Mouse (Mus musculus): ENCODE results near the gene Dst. TPM values are rescaled to one million over a fixed set of nuclear protein-coding genes. Genes with fewer than 3 reads are reported as not detected.

Dst gene
- polyA plus RNA-seq, 1 experiment from 2014 or later: 63.1 TPM

DNA sequence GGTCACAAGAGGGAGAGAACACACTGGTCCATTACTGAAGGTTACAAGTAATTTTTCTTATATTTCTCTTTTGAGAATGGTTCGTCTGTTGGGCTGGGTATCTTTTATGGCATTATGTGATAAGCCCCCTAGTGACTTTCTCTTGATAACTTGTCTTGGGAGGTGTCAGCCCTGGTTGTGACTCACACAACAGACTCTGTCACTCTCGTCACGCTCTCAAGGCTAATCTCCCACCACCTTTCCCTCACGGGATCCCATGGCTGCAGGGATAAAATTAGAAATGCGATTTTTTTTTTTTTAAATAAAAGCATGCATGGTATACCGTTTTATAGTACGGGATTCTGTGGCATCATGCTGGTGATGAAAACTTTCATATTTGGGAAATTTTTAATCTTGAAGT is 375.5 kb downstream of the Dst start:
- WGBS: 69% methylated on average over 7 of the region's 7 CpGs
- no peaks in the 10 kb centered on the region for H3K27me3 ChIP-seq (ENCODE audit: control insufficient read depth, insufficient read depth, low read length)
- H3K9ac ChIP-seq: no peak overlapping the region
- ATAC-seq (ENCODE audit: low FRiP score) (no peak), DNase-seq (ENCODE audit: low spot score) (no peak)
- no peak overlapping the region for H3K27ac ChIP-seq
- no peak overlapping the region for H3K4me3 ChIP-seq (replicated peaks; ENCODE audit: low read length)
- H3K9me3 ChIP-seq (ENCODE audit: control insufficient read depth, low read length): no peaks in the 10 kb centered on the region
- no peaks in the 10 kb centered on the region for H3K4me1 ChIP-seq (replicated peaks; ENCODE audit: control insufficient read depth, insufficient read depth, low read length)
- no peak overlapping the region for H3K4me2 ChIP-seq (replicated peaks)
- peaks cover 83% of the 10 kb centered on the region for H3K36me3 ChIP-seq (replicated peaks; ENCODE audit: control insufficient read depth, insufficient read depth)

DNA sequence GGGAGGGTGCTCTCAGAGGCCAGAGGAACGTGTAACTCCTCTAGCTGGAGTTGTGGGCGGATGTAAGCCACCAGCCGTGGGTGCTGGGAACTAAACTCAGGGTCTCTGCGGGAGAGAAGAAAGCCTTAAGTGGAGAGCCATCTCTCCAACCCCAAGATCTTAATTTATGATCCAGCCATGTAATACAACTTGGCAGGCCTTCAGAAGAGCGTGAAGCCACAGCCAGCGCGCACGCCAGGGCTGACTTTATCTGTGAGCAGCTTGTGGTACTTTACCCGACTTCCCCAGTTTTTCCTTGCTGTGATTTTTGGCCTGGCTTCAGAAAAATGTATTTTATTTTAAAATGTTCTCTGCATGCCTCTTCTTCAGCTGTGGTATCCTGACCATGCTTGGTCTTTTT is 377.0 kb downstream of the Dst start:
- H3K27me3 ChIP-seq (ENCODE audit: control insufficient read depth, insufficient read depth, low read length): no peaks in the 10 kb centered on the region
- no peak overlapping the region for H3K9ac ChIP-seq
- H3K27ac ChIP-seq: no peak overlapping the region
- 90% methylated on average over 9 of the region's 9 CpGs for WGBS
- no peaks in the 10 kb centered on the region for H3K9me3 ChIP-seq (ENCODE audit: control insufficient read depth, low read length)
- H3K4me2 ChIP-seq (replicated peaks): no peak overlapping the region
- no peak for DNase-seq (ENCODE audit: low spot score)
- no peak overlapping the region for H3K4me3 ChIP-seq (replicated peaks; ENCODE audit: low read length)
- peaks cover 84% of the 10 kb centered on the region for H3K36me3 ChIP-seq (replicated peaks; ENCODE audit: control insufficient read depth, insufficient read depth)
- H3K4me1 ChIP-seq (replicated peaks; ENCODE audit: control insufficient read depth, insufficient read depth, low read length): no peaks in the 10 kb centered on the region
- no peak for ATAC-seq (ENCODE audit: low FRiP score)

DNA sequence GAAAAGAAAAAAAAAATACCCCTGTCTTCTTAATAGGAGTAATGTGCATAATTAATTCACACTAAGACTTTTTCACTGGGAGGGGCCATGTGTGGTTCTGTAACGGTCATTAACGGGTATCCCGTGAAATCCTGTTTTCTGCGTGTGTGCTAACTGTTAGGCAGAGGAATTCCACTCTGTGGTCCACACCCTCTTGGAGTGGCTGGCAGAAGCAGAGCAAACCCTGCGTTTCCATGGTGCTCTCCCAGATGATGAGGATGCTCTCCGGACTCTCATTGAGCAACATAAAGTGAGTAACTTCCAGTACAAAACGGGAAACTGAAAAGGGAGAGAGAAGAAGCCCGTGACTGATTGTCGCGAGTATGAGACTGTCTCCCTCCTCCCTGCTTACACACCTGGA is 379.7 kb downstream of the Dst start:
- no peak for DNase-seq (ENCODE audit: low spot score)
- 79% methylated on average over 10 of the region's 10 CpGs for WGBS
- peaks cover 86% of the 10 kb centered on the region for H3K36me3 ChIP-seq (replicated peaks; ENCODE audit: control insufficient read depth, insufficient read depth)

DNA sequence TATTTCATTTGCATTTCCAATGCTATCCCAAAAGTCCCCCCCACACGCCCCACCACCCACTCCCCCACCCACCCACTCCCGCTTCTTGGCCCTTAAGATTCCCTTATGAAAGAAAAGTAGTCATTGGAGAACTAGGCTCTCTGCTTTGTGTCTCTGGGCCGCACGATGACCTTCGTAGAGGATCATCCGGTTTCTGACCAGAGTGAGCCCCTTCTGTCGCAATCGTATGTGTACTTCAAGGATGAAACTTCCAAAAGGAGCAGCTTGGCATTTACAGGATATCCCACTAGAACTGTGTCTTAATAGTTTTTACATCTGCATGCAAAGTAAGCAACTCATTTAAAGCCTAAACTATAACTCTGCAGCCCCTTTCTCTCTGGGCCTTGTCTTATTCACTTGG is 380.2 kb downstream of the Dst start:
- no peak for DNase-seq (ENCODE audit: low spot score)
- H3K4me1 ChIP-seq (replicated peaks; ENCODE audit: control insufficient read depth, insufficient read depth, low read length): no peaks in the 10 kb centered on the region
- no peak for ATAC-seq (ENCODE audit: low FRiP score)
- H3K27ac ChIP-seq: no peak overlapping the region
- H3K4me3 ChIP-seq (replicated peaks; ENCODE audit: low read length): no peak overlapping the region
- H3K9ac ChIP-seq: no peak overlapping the region
- WGBS: 97% methylated on average over 8 of the region's 8 CpGs
- H3K27me3 ChIP-seq (ENCODE audit: control insufficient read depth, insufficient read depth, low read length): no peaks in the 10 kb centered on the region
- no peak overlapping the region for H3K4me2 ChIP-seq (replicated peaks)
- 0 out of 2 replicates have a peak, but pooled peaks cover 4% of the 10 kb centered on the region for H3K9me3 ChIP-seq (ENCODE audit: control insufficient read depth, low read length)
- H3K36me3 ChIP-seq (replicated peaks; ENCODE audit: control insufficient read depth, insufficient read depth): peaks cover 89% of the 10 kb centered on the region

More for the DNA sequence above, 379.7 kb downstream of the Dst start:
- no peak overlapping the region for H3K27ac ChIP-seq
- H3K4me1 ChIP-seq (replicated peaks; ENCODE audit: control insufficient read depth, insufficient read depth, low read length): no peaks in the 10 kb centered on the region
- no peak for ATAC-seq (ENCODE audit: low FRiP score)
- H3K4me3 ChIP-seq (replicated peaks; ENCODE audit: low read length): no peak overlapping the region
- no peaks in the 10 kb centered on the region for H3K27me3 ChIP-seq (ENCODE audit: control insufficient read depth, insufficient read depth, low read length)
- H3K9me3 ChIP-seq (ENCODE audit: control insufficient read depth, low read length): 0 out of 2 replicates have a peak, but pooled peaks cover 4% of the 10 kb centered on the region
- H3K9ac ChIP-seq: no peak overlapping the region
- H3K4me2 ChIP-seq (replicated peaks): no peak overlapping the region

DNA sequence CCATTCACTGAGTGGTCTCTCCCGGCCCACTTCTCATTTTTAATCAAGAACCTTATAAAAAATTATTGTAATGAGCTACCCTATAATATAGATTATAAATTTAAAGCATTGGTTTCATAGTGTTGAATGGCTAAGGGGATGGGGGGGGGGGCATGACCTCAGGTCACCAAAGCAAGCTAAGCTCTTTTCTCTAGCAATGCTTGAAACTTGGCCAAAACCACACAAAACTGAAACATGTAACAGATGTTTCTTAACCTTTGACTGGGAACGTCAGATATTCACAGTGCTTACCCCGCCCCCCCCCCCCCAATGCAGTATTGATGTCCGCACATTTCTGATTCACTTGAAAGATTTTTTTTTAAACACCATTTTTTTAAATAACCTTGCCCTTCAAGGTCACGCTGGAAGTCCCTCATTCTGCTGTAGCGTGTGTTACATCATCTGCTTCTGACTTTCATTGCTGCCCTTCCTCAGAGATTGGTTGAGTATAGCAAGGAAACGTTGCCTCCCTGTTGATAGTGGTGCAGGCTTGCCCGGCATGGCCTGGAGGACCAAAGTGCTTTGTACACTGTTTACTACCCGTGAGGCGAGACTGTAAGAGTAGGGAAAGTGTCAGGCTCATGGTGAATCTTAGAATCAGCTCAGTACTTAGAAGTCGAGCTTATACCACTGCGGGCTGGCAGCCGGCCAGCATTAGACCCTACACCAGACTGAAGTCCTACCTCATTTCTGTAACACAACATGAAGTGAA is 380.9 kb downstream of the Dst start:
- Histone ChIP-seq H3K9ac (no peak overlapping the region), H3K4me2 (replicated peaks) (no peak overlapping the region), H3K4me1 (replicated peaks; ENCODE audit: control insufficient read depth, insufficient read depth, low read length) (no peaks in the 10 kb centered on the region), H3K27ac (no peak overlapping the region), H3K4me3 (replicated peaks; ENCODE audit: low read length) (no peak overlapping the region), H3K36me3 (replicated peaks; ENCODE audit: control insufficient read depth, insufficient read depth) (peaks cover 95% of the 10 kb centered on the region), H3K9me3 (ENCODE audit: control insufficient read depth, low read length) (0 out of 2 replicates have a peak, but pooled peaks cover 4% of the 10 kb centered on the region), H3K27me3 (ENCODE audit: control insufficient read depth, insufficient read depth, low read length) (no peaks in the 10 kb centered on the region)
- WGBS: 85% methylated on average over 13 of the region's 13 CpGs
- DNase-seq (ENCODE audit: low spot score) (no peak), ATAC-seq (ENCODE audit: low FRiP score) (no peak)

DNA sequence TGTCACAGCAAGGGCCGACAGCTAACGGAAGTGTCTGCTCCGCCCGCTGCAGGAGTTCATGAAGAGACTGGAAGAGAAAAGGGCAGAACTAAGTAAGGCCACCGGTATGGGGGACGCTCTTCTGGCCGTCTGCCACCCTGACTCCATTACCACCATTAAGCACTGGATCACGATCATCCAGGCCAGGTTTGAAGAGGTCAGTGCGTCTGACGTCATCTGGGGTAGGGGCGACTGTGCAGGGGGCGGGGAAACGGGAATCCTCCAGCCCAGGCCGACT is 381.4 kb downstream of the Dst start:
- Histone ChIP-seq H3K4me3 (replicated peaks; ENCODE audit: low read length) (no peak overlapping the region), H3K4me1 (replicated peaks; ENCODE audit: control insufficient read depth, insufficient read depth, low read length) (no peaks in the 10 kb centered on the region), H3K27me3 (ENCODE audit: control insufficient read depth, insufficient read depth, low read length) (no peaks in the 10 kb centered on the region), H3K4me2 (replicated peaks) (no peak overlapping the region), H3K27ac (no peak overlapping the region), H3K9me3 (ENCODE audit: control insufficient read depth, low read length) (0 out of 2 replicates have a peak, but pooled peaks cover 4% of the 10 kb centered on the region), H3K9ac (no peak overlapping the region), H3K36me3 (replicated peaks; ENCODE audit: control insufficient read depth, insufficient read depth) (peaks cover 95% of the 10 kb centered on the region)
- DNase-seq (ENCODE audit: low spot score) (no peak), ATAC-seq (ENCODE audit: low FRiP score) (no peak)
- WGBS: 87% methylated on average over 14 of the region's 14 CpGs

DNA sequence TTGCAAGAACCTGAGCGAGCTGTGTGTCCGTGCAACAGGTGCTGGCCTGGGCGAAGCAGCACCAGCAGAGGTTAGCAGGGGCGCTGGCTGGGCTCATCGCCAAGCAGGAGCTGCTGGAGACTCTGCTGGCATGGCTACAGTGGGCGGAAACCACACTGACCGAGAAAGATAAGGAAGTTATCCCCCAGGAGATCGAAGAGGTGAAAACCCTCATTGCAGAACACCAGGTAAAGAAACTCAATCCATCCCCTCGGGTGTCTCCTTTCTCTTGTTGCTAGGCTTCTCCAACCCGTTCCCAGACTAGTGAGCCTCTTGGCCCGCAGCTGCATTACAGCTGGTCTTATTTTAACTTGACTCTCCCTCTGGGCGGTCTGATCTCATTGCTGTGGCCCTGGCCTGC is 382.3 kb downstream of the Dst start:
- no peak for ATAC-seq (ENCODE audit: low FRiP score)
- WGBS: 95% methylated on average over 12 of the region's 12 CpGs

DNA sequence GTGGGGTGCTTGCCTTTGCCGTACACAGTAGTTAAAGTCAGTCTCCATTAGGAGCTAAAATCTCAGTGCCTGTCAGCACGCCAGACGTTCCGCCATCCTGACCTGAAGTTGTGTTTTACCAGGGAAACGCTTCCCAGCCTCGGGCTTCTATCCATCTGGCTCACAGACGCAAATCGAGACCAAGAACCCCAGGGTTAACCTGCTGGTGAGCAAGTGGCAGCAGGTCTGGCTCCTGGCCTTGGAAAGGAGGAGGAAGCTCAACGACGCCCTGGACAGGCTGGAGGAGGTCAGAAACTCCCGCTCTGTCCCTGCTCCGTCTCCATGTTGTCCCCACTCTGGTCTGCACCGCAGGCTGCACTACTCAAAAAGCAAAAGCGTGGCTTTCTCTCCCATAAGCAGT is 385.2 kb downstream of the Dst start:
- Histone ChIP-seq H3K36me3 (replicated peaks; ENCODE audit: control insufficient read depth, insufficient read depth) (peaks cover 98% of the 10 kb centered on the region), H3K9ac (no peak overlapping the region), H3K27ac (no peak overlapping the region), H3K4me3 (replicated peaks; ENCODE audit: low read length) (no peak overlapping the region), H3K27me3 (ENCODE audit: control insufficient read depth, insufficient read depth, low read length) (no peaks in the 10 kb centered on the region), H3K4me1 (replicated peaks; ENCODE audit: control insufficient read depth, insufficient read depth, low read length) (no peaks in the 10 kb centered on the region), H3K9me3 (ENCODE audit: control insufficient read depth, low read length) (0 out of 2 replicates have a peak, but pooled peaks cover 4% of the 10 kb centered on the region), H3K4me2 (replicated peaks) (no peak overlapping the region)
- 91% methylated on average over 14 of the region's 14 CpGs for WGBS
- DNase-seq (ENCODE audit: low spot score) (no peak), ATAC-seq (ENCODE audit: low FRiP score) (no peak)

More for the DNA sequence above, 382.3 kb downstream of the Dst start:
- Histone ChIP-seq H3K4me1 (replicated peaks; ENCODE audit: control insufficient read depth, insufficient read depth, low read length) (no peaks in the 10 kb centered on the region), H3K9me3 (ENCODE audit: control insufficient read depth, low read length) (0 out of 2 replicates have a peak, but pooled peaks cover 4% of the 10 kb centered on the region), H3K9ac (no peak overlapping the region), H3K4me2 (replicated peaks) (no peak overlapping the region), H3K4me3 (replicated peaks; ENCODE audit: low read length) (no peak overlapping the region), H3K27me3 (ENCODE audit: control insufficient read depth, insufficient read depth, low read length) (no peaks in the 10 kb centered on the region), H3K27ac (no peak overlapping the region), H3K36me3 (replicated peaks; ENCODE audit: control insufficient read depth, insufficient read depth) (peaks cover 95% of the 10 kb centered on the region)
- no peak for DNase-seq (ENCODE audit: low spot score)

DNA sequence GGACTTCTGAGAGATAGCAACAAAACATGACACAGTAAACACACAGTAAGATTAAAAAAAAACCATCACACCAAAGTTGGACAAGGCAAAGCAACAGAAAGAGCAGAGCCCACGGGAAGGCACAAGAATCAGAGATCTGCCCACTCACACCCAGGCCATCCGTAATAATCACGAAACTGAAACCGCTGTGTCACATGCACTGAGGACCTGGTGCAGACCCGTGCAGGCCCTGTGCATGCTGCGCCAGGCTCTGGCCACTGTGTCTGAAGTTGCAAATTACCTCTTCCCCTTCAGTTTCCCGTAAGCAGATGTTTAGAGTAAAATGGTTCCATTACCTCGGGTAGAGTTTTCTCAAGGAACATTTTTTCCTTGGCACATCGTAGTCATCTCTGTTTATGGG is 389.6 kb downstream of the Dst start:
- Histone ChIP-seq H3K36me3 (replicated peaks; ENCODE audit: control insufficient read depth, insufficient read depth) (peaks cover 84% of the 10 kb centered on the region), H3K4me3 (replicated peaks; ENCODE audit: low read length) (no peak overlapping the region)
- 88% methylated on average over 9 of the region's 9 CpGs for WGBS

More for the DNA sequence above, 389.6 kb downstream of the Dst start:
- peaks cover 9% of the 10 kb centered on the region; the same call in 1 of the 2 replicates for H3K4me1 ChIP-seq (replicated peaks; ENCODE audit: control insufficient read depth, insufficient read depth, low read length)
- no peaks in the 10 kb centered on the region for H3K9me3 ChIP-seq (ENCODE audit: control insufficient read depth, low read length)
- no peak overlapping the region for H3K27ac ChIP-seq
- DNase-seq (ENCODE audit: low spot score) (no peak), ATAC-seq (ENCODE audit: low FRiP score) (no peak)
- no peaks in the 10 kb centered on the region for H3K27me3 ChIP-seq (ENCODE audit: control insufficient read depth, insufficient read depth, low read length)
- H3K4me2 ChIP-seq (replicated peaks): no peak overlapping the region
- no peak overlapping the region for H3K9ac ChIP-seq
